Mouse (Mus musculus) adrenal gland, adult (tissue): Measurements from ENCODE around the gene Tgif2.
"Not testable (repeated sequence)": the region's sequence is repeated elsewhere in the genome, so short reads cannot be mapped to it uniquely, and the experiment has no call there.

Experiments
- DNase-seq, 2 experiments: peaks; one replicate each; pipeline ENCODE4 v3.0.0; 2022 to 2023; ENCODE audit warnings: low spot score in 1 of 2; ENCODE audit not compliant: inconsistent age in 2 of 2

Tgif2 gene

DNA sequence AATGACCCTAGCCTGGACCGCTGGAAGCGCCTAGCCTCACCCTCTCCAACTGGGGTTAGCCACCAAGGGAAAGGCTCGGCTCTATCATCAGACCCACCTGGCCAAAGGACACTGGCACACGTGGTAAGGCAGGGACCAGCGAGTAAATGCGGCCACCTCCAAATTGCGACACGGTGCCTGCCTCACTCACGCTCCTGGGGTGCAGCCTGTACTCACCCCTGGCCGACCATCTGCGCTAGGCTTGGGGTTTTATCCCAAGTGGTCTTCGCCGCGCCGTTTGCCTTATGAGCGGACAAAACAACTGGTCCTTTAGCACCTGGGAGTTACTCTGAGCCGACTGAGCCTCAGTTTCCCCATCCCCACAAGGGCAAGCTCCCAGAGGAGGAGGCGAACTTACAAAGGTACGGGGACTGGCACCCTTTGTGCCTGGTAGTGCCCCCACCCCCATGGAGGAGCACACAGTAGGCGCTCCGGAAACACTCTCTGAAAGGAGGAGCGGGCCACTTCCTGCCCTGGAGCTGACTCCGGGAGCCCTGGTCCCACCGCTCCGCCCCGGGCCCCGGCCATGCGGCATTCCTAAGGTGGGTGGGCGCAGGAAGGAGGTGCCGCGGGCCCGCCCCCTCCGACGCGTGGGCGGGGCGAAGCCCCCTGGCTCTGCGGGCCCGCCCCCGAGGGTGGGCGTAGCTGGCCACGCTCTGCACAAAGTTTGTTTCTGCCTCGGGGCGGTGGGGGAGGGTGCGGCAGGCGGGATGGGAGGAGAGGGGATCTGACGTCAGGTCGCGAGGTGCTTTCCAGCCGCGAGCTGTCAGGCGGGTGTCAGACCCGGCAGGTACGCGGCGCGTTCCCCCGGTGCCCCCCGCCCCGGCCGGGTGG, at the start of gene Tgif2:
Tgif2 (plus strand) TSS at position 689 of the 873 bp plus-strand sequence.
- DNase-seq = peak; percentile 50 to 80

- no peak for DNase-seq
These were observed 41.3 kb upstream of the Tgif2 start for GRCm38 (mm10) chr2:156798516-156798915.

- no peak for DNase-seq
These were observed 38.8 kb upstream of the Tgif2 start for GRCm38 (mm10) chr2:156801045-156801444.

- not testable (repeated sequence) for DNase-seq
These were observed 37.7 kb upstream of the Tgif2 start for GRCm38 (mm10) chr2:156802116-156802515.

GRCm38 (mm10) chr2:156803698-156804372, 36.0 kb upstream of the Tgif2 start:
- DNase-seq = no peak

GRCm38 (mm10) chr2:156804589-156804988, 35.2 kb upstream of the Tgif2 start:
- no peak for DNase-seq

- DNase-seq = no peak
These were observed 32.9 kb upstream of the Tgif2 start for GRCm38 (mm10) chr2:156806886-156807285.

- peak; percentile 39 to 87 for DNase-seq
These were observed 30.2 kb upstream of the Tgif2 start for GRCm38 (mm10) chr2:156809579-156809978.

DNA sequence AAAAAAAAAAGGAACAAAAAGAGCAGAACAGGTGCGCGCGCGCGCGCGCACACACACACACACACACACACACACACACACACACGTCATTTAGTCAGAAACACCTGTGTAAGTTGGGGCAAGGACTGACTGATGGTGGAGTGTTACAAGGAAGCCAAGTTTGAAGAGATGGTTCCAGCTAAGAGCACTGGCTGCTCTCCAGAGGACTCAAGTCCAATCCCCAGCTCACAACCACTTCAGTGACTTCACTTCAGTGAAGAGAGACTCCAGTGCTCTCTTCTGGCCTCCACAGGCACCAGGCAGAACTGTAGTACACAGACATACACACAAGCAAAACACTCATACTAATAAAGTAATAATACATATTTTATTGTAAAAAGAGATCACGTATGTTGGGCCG, 29.1 kb upstream of the Tgif2 start:
- no peak for DNase-seq

GRCm38 (mm10) chr2:156811556-156811955, 28.3 kb upstream of the Tgif2 start:
- DNase-seq = no peak

- no peak for DNase-seq
These were observed 25.4 kb upstream of the Tgif2 start for GRCm38 (mm10) chr2:156814344-156814801.

GRCm38 (mm10) chr2:156814893-156815292, 24.9 kb upstream of the Tgif2 start:
- DNase-seq = no peak

DNA sequence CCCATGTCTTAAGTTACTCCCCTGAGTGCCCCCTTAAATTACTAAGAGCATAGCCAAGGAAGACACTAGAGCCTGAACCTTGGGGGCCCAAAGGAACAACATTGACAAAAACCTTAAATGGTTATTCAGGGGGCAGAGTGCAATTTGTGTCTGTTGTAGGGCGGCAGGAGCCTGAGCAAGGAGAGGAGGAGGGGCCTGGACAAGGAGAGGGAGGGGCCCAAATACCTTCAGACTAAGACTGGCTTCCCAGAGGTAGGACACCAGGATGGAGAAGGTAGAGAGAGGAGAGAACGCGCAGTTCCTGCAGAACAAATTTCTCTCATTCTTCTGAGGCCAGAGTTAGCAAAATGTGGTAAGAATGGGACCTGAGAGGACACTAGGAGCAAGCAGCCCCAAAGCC, 24.4 kb upstream of the Tgif2 start:
- no peak for DNase-seq

- DNase-seq = no peak
These were observed 23.7 kb upstream of the Tgif2 start for GRCm38 (mm10) chr2:156816116-156816515.

DNA sequence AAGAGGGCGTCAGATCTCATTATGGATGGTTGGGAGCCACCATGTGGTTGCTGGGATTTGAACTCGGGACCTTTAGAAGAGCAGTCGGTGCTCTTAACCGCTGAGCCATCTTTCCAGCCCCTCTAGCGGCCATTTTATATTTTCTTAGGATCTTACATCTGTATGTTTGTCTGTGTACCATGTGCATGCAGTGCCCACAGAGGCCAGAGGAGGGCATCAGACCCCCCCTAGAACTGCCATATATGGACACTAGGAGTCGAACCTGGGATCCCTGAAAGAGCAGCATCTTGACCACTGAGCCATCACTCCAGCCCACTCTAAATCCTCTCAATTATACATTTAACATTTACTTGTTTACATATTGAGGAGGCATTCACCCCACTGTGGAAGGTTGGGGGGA, 14.7 kb upstream of the Tgif2 start:
- DNase-seq = not testable (repeated sequence)

- no peak for DNase-seq
These were observed 5.5 kb upstream of the Tgif2 start for GRCm38 (mm10) chr2:156834336-156834735.

DNA sequence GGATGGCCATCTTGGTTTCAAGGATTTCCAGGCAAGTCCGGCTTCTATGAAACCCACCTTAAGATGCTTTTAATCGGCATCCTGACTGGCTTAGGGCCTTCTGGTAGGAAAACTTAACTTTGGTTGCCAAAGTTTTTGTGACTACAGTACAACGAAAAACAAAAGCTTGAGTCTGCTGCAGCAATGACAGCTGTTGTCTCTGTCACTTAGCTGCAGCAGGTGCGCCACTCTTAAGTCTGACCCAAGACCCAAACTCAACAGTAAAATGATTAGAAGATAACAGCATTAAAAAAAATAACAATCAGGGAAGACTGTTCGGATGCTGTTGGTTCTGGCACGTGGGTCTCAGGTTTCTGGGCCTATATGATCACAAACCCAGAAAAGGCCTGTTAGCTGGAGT, 968 bp upstream of the Tgif2 start:
- DNase-seq = no peak

GRCm38 (mm10) chr2:156840301-156841027, 657 bp downstream of the Tgif2 start:
- peak; percentile 30 to 69 for DNase-seq

DNA sequence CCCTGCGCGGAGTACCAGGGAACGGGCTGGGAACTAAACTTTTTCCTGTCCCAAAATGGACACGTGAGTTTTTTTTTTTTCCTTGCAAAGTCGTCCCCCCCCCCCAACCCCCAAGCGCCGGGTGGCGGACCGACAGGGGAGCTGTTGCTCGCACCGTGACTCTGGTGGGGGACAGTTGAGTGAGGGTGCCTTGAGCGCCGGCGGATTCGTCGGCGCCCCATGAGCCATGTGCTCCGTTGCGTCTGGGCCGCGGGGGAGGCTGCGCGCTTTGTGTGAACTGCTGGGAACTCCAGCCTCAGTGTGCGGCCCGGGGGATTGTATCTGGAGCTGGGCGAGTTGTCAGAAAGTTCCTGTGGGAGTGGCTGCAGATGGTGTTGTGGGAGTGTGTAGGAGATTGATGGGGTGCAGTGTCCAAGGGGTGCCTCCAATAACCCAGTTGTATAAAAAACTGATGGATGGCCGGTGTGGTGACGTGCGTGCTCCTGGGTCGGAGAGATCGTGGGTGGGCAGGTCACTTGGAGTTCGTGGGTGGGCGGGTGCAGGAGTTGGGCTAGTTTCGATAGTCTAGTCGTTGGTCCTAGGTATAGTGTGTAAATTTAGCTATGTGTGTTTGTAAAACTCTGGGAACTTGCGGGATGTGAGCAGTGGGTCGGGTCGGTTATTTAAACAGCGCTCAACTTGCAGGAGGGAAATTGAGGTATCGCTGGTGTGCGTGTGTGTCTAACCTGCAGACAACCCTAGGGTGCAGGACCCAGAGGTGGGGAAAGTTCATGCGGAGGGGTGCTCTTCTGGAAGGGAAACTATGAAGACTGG, 1.4 kb downstream of the Tgif2 start:
- peak; percentile 53 to 77 for DNase-seq

DNA sequence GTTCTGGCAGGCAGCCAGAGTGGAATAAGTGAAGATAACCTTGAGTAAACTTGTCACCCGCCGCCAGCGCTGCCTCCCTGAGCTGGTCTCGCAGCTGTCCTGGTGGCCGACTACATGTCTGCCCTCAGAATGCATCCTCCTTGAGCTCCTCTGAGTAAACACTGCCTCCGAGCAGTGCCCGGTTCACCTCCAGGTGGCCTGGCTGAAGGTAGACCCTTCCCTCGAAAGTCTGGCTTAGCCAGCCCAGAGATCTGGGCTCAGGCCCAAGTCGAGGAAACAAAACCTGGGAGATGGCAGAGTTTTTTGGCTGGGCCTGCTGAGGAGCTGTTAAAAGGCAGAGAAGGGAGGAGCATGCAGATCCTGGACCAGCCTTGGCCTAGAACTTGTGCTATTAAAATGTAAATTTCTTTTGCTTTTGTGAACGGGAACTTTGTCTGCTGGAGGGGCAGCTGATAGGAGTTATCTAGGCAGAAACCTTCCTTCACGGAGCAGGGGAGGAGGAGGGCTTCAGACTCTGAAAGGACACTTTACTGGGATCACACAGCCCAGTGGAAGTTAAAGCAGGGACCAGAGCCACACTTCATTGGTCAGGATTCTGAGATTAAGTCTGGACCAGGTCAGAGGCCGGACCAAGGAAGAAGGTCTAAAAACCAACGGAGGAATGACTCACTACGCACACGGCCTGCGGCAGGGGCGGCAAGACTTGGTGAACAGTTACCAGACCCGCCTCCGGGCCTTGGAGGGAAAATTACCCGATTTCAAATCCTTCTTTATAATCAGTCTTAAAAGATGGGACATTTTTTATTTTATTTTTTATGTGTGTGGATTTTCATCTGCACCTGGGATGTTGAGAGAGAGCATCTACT, 2.3 kb downstream of the Tgif2 start:
- DNase-seq = peak; percentile 62 to 87
